Mouse (Mus musculus) kidney, adult 11 months (tissue): ENCODE data around the gene Fuom.
"Not testable (repeated sequence)": the region's sequence is repeated elsewhere in the genome, so short reads cannot be mapped to it uniquely, and the experiment has no call there.

Source experiments
- DNase-seq: peaks from one replicate; pipeline ENCODE4 v3.0.0; 2022

Fuom gene

GRCm38 (mm10) chr7:140101993-140102860 lies at the start of gene Fuom:
TSS of gene Fuom (minus strand) at chr7:140102441.
- DNase-seq: peak; percentile 92

GRCm38 (mm10) chr7:140144550-140144949 lies 42.3 kb upstream of the Fuom start:
- no peak for DNase-seq

GRCm38 (mm10) chr7:140141350-140141749 lies 39.1 kb upstream of the Fuom start:
- peak; percentile 58 for DNase-seq

- no peak for DNase-seq
Measured at GRCm38 (mm10) chr7:140138021-140138310, 35.7 kb upstream of the Fuom start.

GRCm38 (mm10) chr7:140137135-140138020 lies 35.1 kb upstream of the Fuom start, which contains the start of gene Mtg1:
TSS of gene Mtg1 (plus strand) at chr7:140137564.
- peak; percentile 95 for DNase-seq

- DNase-seq: no peak
Measured at GRCm38 (mm10) chr7:140135106-140135770, 33.0 kb upstream of the Fuom start.

- not testable (repeated sequence) for DNase-seq
Measured at GRCm38 (mm10) chr7:140134033-140134432, 31.8 kb upstream of the Fuom start.

GRCm38 (mm10) chr7:140132184-140132583 lies 29.9 kb upstream of the Fuom start:
- DNase-seq: not testable (repeated sequence)

- DNase-seq: no peak
Measured at GRCm38 (mm10) chr7:140127911-140128310, 25.7 kb upstream of the Fuom start.

- no peak for DNase-seq
Measured at GRCm38 (mm10) chr7:140126934-140127333, 24.7 kb upstream of the Fuom start.

- DNase-seq: no peak
Measured at GRCm38 (mm10) chr7:140126022-140126350, 23.7 kb upstream of the Fuom start.

- DNase-seq: peak; percentile 94
Measured at GRCm38 (mm10) chr7:140125278-140126021, 23.2 kb upstream of the Fuom start.

GRCm38 (mm10) chr7:140124382-140124781 lies 22.1 kb upstream of the Fuom start:
- DNase-seq: no peak

GRCm38 (mm10) chr7:140122765-140123164 lies 20.5 kb upstream of the Fuom start:
- DNase-seq: no peak

- DNase-seq: no peak
Measured at GRCm38 (mm10) chr7:140121338-140121910, 19.2 kb upstream of the Fuom start.

- DNase-seq: no peak
Measured at GRCm38 (mm10) chr7:140120484-140120883, 18.2 kb upstream of the Fuom start.

- peak; percentile 93 for DNase-seq
Measured at GRCm38 (mm10) chr7:140116329-140117054, 14.3 kb upstream of the Fuom start, which contains the start of gene Echs1. TSS of gene Echs1 (minus strand) at chr7:140116476.

GRCm38 (mm10) chr7:140115583-140116328 lies 13.5 kb upstream of the Fuom start, which contains the start of gene Paox:
TSS of gene Paox (plus strand) at chr7:140115799.
- DNase-seq: peak; percentile 81

GRCm38 (mm10) chr7:140111943-140112342 lies 9.7 kb upstream of the Fuom start:
- DNase-seq: no peak

GRCm38 (mm10) chr7:140104009-140104408 lies 1.8 kb upstream of the Fuom start:
- DNase-seq: no peak

GRCm38 (mm10) chr7:140101498-140101897 lies 743 bp downstream of the Fuom start:
- no peak for DNase-seq
